Mouse (Mus musculus) heart, embryonic 11.5 days (tissue): ENCODE measurements around the gene Srarp. TPM values are rescaled to one million over a fixed set of nuclear protein-coding genes. Genes with fewer than 3 reads are reported as not detected.
A peak's percentile ranks its signal among the peaks of the same experiment; 100 is the strongest.

Experiments
- ATAC-seq: fragments of 200-750 bp; cut with Nextera tagmentation; replicated peaks from 2 replicates; pipeline ENCODE4 v1.8.0; 2017; ENCODE audit warnings: moderate library complexity; ENCODE audit not compliant: insufficient number of reproducible peaks, low FRiP score, low TSS enrichment
- H3K27ac ChIP-seq: fragments of 300-500 bp; sonication (generic); 2 replicates; pipeline ENCODE4 v1.5.1; 2014; ENCODE audit warnings: mild to moderate bottlenecking, low read depth, low read length
- H3K27me3 ChIP-seq: fragments of 300-500 bp; sonication (generic); 2 replicates; pipeline ENCODE4 v1.6.1; 2014; ENCODE audit warnings: mild to moderate bottlenecking, low read length, mixed read lengths; ENCODE audit not compliant: control insufficient read depth, insufficient read depth
- H3K36me3 ChIP-seq: fragments of 300-500 bp; sonication (generic); 2 replicates; pipeline ENCODE4 v1.6.1; 2014; ENCODE audit warnings: mild to moderate bottlenecking, low read length, moderate library complexity, mixed read lengths; ENCODE audit not compliant: control insufficient read depth, insufficient read depth
- H3K4me1 ChIP-seq: fragments of 300-500 bp; sonication (generic); 2 replicates; pipeline ENCODE4 v1.6.1; 2014; ENCODE audit warnings: low read length; ENCODE audit not compliant: control insufficient read depth, insufficient read depth
- H3K4me2 ChIP-seq: fragments of 300-500 bp; sonication (generic); 2 replicates; pipeline ENCODE4 v1.6.1; 2014; ENCODE audit warnings: mild to moderate bottlenecking, moderate library complexity
- H3K4me3 ChIP-seq: fragments of 300-500 bp; sonication (generic); 2 replicates; pipeline ENCODE4 v1.5.1; 2014; ENCODE audit warnings: low read depth, low read length
- H3K9ac ChIP-seq: fragments of 300-500 bp; sonication (generic); 2 replicates; pipeline ENCODE4 v1.6.1; 2014; ENCODE audit warnings: mild to moderate bottlenecking, low read depth, low read length, moderate library complexity
- H3K9me3 ChIP-seq: fragments of 300-500 bp; sonication (generic); replicated peaks from 2 replicates; pipeline ENCODE4 v1.6.1; 2016; ENCODE audit warnings: low read length; ENCODE audit not compliant: control insufficient read depth
- WGBS: fragments of 180-500 bp; shearing (Covaris S2); extraction: QIAGEN DNeasy Blood & Tissue Kit; methylation state at CpG from one replicate; pipeline ENCODE4 v1.1.7; 2014; ENCODE audit not compliant: insufficient replicate concordance; 5-methylcytosine and 5-hydroxymethylcytosine counted together
- polyA plus RNA-seq: library from polyadenylated mRNA; unstranded; fragments of >200 nt; fragmentation: Nextera tagmentation; extraction: Ambion mirVana; gene quantifications from 2 replicates; pipeline ENCODE4 v1.2.1, GENCODE M21; 2014

The Srarp gene
- polyA plus RNA-seq, 1 experiment from 2014 or later, result not detected

DNA sequence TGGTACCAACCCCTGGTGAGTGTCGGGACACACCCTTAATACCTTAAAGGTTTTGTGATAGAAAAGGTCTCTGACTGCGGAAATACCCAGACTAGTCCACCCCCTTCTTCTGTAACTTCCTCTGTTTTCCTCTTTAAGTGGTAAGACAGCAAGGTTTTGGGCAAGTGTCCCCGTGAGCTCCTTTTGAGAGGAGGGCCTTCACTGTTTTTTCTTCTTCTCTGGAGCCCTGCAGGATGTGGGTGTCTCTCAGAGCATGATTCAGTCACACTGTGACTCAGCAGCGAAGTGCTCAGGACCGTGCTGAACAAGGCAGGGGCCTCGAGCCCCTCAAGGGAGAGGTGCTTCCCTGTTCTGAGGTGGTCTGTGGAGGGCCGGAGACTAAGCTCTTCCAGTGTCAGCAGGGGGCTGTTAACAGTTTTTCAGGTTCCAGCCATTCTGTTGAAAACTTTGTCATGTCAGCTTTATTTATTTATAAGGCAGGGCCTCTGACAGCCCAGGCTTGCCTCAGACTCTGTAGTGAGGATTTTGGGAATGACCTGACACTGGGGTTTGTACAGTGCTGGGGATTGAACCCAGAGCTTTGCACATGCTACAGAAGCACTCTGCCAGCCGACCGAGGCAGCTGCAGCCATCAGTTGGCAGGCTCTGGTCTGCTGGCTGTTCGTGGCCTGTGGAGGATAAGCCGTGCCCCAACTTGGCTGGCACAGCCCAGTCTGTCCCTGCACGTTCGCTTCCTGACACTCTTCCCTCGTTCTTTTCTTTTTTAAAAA, 18.9 kb upstream of the Srarp start:
- no peak for ATAC-seq
- H3K4me2 ChIP-seq, result no peak overlapping the region
- H3K9me3 ChIP-seq, result no peaks in the 10 kb centered on the region
- no peak overlapping the region for H3K9ac ChIP-seq
- no peak overlapping the region for H3K4me3 ChIP-seq
- H3K36me3 ChIP-seq, result peaks cover 7% of the 10 kb centered on the region
- 70% methylated on average over 14 of the region's 14 CpGs for WGBS
- H3K4me1 ChIP-seq, result peaks cover 17% of the 10 kb centered on the region
- no peak overlapping the region for H3K27ac ChIP-seq
- H3K27me3 ChIP-seq, result no peaks in the 10 kb centered on the region

DNA sequence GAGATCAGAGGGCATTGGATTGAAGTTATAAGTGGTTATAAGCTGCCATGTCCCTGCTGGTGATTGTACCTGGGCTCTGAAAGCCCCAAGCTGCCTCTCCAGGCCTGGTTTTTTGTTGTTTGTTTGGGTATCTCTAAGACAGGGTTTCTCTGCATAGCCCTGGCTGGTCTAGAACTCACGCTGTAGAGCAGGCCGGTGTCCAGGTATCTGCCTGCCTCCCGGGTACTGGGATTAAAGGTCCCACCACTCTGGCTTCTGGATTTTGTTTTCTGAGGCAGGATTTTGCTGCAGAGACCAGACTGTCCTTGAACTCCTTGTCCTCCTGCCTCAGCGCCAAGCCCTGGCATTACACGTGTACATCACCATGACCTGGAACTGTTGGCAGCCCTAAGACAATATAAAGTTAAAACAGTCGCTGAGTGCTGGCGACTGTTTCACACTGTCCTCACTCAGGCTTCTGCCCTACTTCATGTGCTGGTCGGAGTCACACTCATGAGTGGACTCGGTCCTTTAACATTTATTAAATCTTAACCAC, 16.1 kb upstream of the Srarp start:
- Histone ChIP-seq H3K9ac (no peak overlapping the region), H3K4me2 (no peak overlapping the region), H3K27me3 (no peaks in the 10 kb centered on the region), H3K9me3 (no peaks in the 10 kb centered on the region), H3K36me3 (peaks cover 28% of the 10 kb centered on the region), H3K4me1 (0 out of 2 replicates have a peak, but pooled peaks cover 4% of the 10 kb centered on the region), H3K4me3 (no peak overlapping the region), H3K27ac (no peak overlapping the region)
- WGBS, result 91% methylated on average over 9 of the region's 9 CpGs
- no peak for ATAC-seq

DNA sequence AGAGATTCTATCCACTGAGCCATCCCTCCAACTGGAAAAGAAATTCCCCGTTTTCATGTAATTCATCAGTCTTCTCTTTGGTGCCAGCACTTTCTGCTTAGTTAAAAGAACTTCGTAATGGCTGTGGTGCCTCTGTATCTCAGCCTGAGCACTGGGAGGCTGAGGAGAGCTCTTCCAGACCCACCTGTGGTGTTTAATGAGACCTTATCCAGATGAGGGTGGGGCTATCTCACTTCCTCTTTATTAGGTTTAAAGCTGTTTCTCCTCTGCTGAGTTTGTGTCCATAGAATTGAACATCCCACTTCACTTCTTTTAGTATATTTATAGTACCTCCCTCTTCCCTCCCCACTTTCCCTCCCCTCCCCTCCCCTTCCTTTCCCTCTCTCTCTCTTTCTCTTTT, 15.3 kb upstream of the Srarp start:
- H3K36me3 ChIP-seq, result peaks cover 29% of the 10 kb centered on the region
- ATAC-seq, result no peak
- no peak overlapping the region for H3K4me2 ChIP-seq
- 76% methylated on average over 2 of the region's 2 CpGs for WGBS
- H3K9me3 ChIP-seq, result no peaks in the 10 kb centered on the region
- 0 out of 2 replicates have a peak, but pooled peaks cover 5% of the 10 kb centered on the region for H3K4me1 ChIP-seq
- no peaks in the 10 kb centered on the region for H3K27me3 ChIP-seq
- H3K27ac ChIP-seq, result no peak overlapping the region
- H3K9ac ChIP-seq, result no peak overlapping the region
- H3K4me3 ChIP-seq, result no peak overlapping the region

GRCm38 (mm10) chr4:141446211-141446610, 10.3 kb upstream of the Srarp start:
- H3K4me1 ChIP-seq, result peaks cover 15% of the 10 kb centered on the region
- no peaks in the 10 kb centered on the region for H3K27me3 ChIP-seq
- H3K36me3 ChIP-seq, result peaks cover 22% of the 10 kb centered on the region
- no peak overlapping the region for H3K27ac ChIP-seq
- no peak for ATAC-seq
- 67% methylated on average over 7 of the region's 7 CpGs for WGBS
- H3K4me2 ChIP-seq, result no peak overlapping the region; the same call in 1 of the 2 replicates
- no peak overlapping the region for H3K9ac ChIP-seq
- H3K9me3 ChIP-seq, result no peaks in the 10 kb centered on the region
- H3K4me3 ChIP-seq, result no peak overlapping the region

GRCm38 (mm10) chr4:141445328-141445720, 9.4 kb upstream of the Srarp start:
- ATAC-seq, result no peak

GRCm38 (mm10) chr4:141444451-141445327, 8.8 kb upstream of the Srarp start, which contains the start of gene Zbtb17:
Gene Zbtb17 (plus strand): TSS chr4:141444654.
- peak; percentile 80 for ATAC-seq
- peaks cover 21% of the 10 kb centered on the region for H3K36me3 ChIP-seq
- H3K9ac ChIP-seq, result peak within 1 kb of the TSS; percentile 95
- H3K4me1 ChIP-seq, result peaks cover 15% of the 10 kb centered on the region
- no peaks in the 10 kb centered on the region for H3K9me3 ChIP-seq
- H3K27me3 ChIP-seq, result no peaks in the 10 kb centered on the region
- peak within 1 kb of the TSS; percentile 83 for H3K27ac ChIP-seq
- peak within 1 kb of the TSS; percentile 100 for H3K4me3 ChIP-seq
- 1% methylated on average over 66 of the region's 102 CpGs for WGBS
- H3K4me2 ChIP-seq, result peak within 1 kb of the TSS; percentile 87

More at GRCm38 (mm10) chr4:141445328-141445720, 9.4 kb upstream of the Srarp start:
- Histone ChIP-seq H3K9me3 (no peaks in the 10 kb centered on the region), H3K4me1 (peaks cover 15% of the 10 kb centered on the region), H3K9ac (peak overlapping the region; percentile 95), H3K4me2 (peak overlapping the region; percentile 87), H3K36me3 (peaks cover 22% of the 10 kb centered on the region), H3K27ac (no peak overlapping the region), H3K27me3 (no peaks in the 10 kb centered on the region), H3K4me3 (peak overlapping the region; percentile 100)
- 16% methylated on average over 14 of the region's 14 CpGs for WGBS

- H3K27ac ChIP-seq, result peak overlapping the region; percentile 83; the same call in 1 of the 2 replicates
- H3K9me3 ChIP-seq, result no peaks in the 10 kb centered on the region
- ATAC-seq, result no peak
- no peaks in the 10 kb centered on the region for H3K27me3 ChIP-seq
- H3K9ac ChIP-seq, result peak overlapping the region; percentile 95
- 37% methylated on average over 11 of the region's 11 CpGs for WGBS
- H3K4me1 ChIP-seq, result peaks cover 15% of the 10 kb centered on the region
- H3K4me3 ChIP-seq, result peak overlapping the region; percentile 100
- peak overlapping the region; percentile 87 for H3K4me2 ChIP-seq
- peaks cover 13% of the 10 kb centered on the region for H3K36me3 ChIP-seq
Observed at GRCm38 (mm10) chr4:141443641-141444429, 7.9 kb upstream of the Srarp start.

DNA sequence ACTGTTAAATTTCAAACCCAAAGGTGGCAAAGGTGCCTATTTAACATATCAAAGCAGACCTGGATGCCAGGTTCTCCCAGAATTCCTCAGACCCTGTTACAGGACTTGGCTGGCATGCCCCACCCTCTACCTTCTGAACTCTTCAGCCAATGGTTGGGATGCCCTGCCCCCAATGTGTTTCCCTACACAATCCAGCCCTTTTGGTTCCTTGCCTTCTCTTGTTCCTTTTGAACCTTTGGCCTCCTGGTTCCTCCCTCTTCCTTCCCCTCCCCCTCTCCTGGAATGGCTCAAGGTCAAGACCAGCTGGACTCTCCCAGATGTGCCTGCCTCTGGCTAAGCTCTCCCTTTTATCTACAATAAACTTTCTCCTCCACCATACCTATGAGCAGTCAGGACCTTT, 5.0 kb upstream of the Srarp start:
- Histone ChIP-seq H3K9me3 (no peaks in the 10 kb centered on the region), H3K9ac (no peak overlapping the region), H3K27ac (no peak overlapping the region), H3K27me3 (no peaks in the 10 kb centered on the region), H3K4me1 (peaks cover 11% of the 10 kb centered on the region), H3K4me2 (no peak overlapping the region), H3K4me3 (no peak overlapping the region), H3K36me3 (no peaks in the 10 kb centered on the region)
- ATAC-seq, result no peak
